ENCODE assay signal across 8 mouse cellular contexts in the genomic region with DNA sequence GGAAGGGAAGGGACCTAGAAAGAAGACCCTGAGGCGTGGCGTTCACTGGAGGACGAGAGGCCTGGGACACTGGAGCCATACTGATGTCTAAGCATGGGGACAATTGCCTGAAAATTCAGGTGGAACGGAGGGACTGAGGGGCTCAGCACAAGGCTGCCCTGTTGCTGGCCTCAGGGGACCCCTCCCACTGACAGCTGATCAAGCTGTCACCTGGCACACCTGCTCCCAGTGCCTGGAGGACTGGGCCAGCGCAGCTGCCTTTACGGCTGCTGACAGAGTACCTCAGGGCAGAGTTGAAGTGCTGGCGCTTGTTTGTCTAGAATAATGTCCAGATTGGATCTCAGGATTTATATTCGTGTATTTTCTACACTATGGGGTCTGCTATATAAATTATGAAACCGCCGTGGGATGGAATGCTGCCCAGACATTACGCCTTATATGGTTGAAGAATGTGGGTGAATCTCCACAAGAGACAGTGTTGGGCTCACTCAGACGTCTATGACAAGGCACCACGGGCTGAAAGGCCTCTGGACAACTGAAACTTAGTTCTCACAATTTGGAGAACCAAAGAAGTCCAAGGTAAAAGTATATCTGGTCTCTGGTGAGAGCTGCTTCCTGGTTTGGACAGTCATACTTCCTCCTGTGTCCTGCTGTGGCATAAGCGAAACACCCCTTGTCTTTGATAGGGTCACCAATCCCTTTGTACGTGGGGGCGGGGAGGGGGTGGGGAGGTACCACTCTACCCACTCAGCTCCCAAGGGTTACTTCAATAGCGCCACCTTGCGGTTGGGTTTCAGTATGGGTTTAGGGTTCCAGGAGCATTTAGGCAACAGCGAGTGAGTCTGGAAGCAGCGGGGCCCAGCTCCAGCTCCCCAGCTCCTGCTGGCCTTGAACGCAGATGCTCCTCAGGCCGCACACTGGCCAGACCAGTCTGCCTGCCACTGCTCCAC. TPM values are rescaled to one million over a fixed set of nuclear protein-coding genes. Genes with fewer than 3 reads are reported as not detected.
DNase-seq lines count a peak whose midpoint lies in the region; ATAC-seq lines count a peak whose summit lies in the region.

No protein-coding gene starts in this region.

- H3K27me3 ChIP-seq in heart, embryonic 14.5 days (ENCODE audit: control insufficient read depth, insufficient read depth, low read length), result peaks cover 3% of the 10 kb centered on the region; the same call in 1 of the 2 replicates
- no peaks in the 10 kb centered on the region for H3K27me3 ChIP-seq in lung, embryonic 15.5 days

- H3K4me2 ChIP-seq in heart, embryonic 14.5 days (ENCODE audit: low read length), result 0 out of 2 replicates have a peak overlapping the region, but pooled peaks have one; percentile 29
- peak overlapping the region; percentile 10; the same call in 1 of the 2 replicates for H3K4me2 ChIP-seq in lung, embryonic 15.5 days

- no peak overlapping the region for H3K27ac ChIP-seq in heart, embryonic 14.5 days (replicated peaks in 1 of 2; ENCODE audit: control insufficient read depth in 1 of 2, insufficient read depth in 1 of 2, low read depth in 2 of 2, low read length in 2 of 2)
- H3K27ac ChIP-seq in lung, embryonic 15.5 days, result peak overlapping the region; percentile 56

- peak; percentile 69 for DNase-seq in urinary bladder, postnatal 25 days (ENCODE audit: low spot score)
- no peak for DNase-seq in urinary bladder, adult 2 months (ENCODE audit: low spot score)
- DNase-seq in c-Kit-positive CD71-positive TER-119-negative erythroid progenitor cells, embryonic 14.5 days (ENCODE audit: low read depth), result peak; percentile 54
- DNase-seq in kidney, postnatal 14 days, result peak; percentile 73
- peak; percentile 33 for DNase-seq in ovary, postnatal 10 days (ENCODE audit: low spot score)

- no peak overlapping the region for H3K4me3 ChIP-seq in heart, embryonic 14.5 days (ENCODE audit: control insufficient read depth in 1 of 2, insufficient read depth in 1 of 2, low read depth in 1 of 2, low read length in 2 of 2)
- H3K4me3 ChIP-seq in lung, embryonic 15.5 days, result no peak overlapping the region

- H3K9ac ChIP-seq in heart, embryonic 14.5 days (ENCODE audit: low read length), result no peak overlapping the region
- H3K9ac ChIP-seq in lung, embryonic 15.5 days, result no peak overlapping the region

- peaks cover 6 to 8% of the 10 kb centered on the region in 2 experiments; a peak in 3 of 4 replicates for H3K4me1 ChIP-seq in heart, embryonic 14.5 days (ENCODE audit: control insufficient read depth in 2 of 2, insufficient read depth in 2 of 2, low read length in 2 of 2)
- peaks cover 23% of the 10 kb centered on the region for H3K4me1 ChIP-seq in lung, embryonic 15.5 days

- 51% methylated on average over 22 of the region's 22 CpGs for WGBS in heart, embryonic 14.5 days
- 39% methylated on average over 22 of the region's 22 CpGs for WGBS in lung, embryonic 15.5 days

- ATAC-seq in heart, embryonic 14.5 days (ENCODE audit: insufficient number of reproducible peaks, insufficient read depth, low FRiP score, low read depth), result no peak
- ATAC-seq in lung, embryonic 15.5 days (ENCODE audit: borderline replicate concordance, extremely low read depth, low FRiP score, low TSS enrichment), result peak; percentile 69
- no peak for ATAC-seq in activated CD4-positive, CD25-positive, alpha-beta regulatory T cell, adult 4 months

- H3K36me3 ChIP-seq in heart, embryonic 14.5 days (ENCODE audit: control insufficient read depth, insufficient read depth, low read length), result no peaks in the 10 kb centered on the region
- H3K36me3 ChIP-seq in lung, embryonic 15.5 days, result no peaks in the 10 kb centered on the region

- no peaks in the 10 kb centered on the region for H3K9me3 ChIP-seq in heart, embryonic 14.5 days (ENCODE audit: control insufficient read depth, low read length)
- H3K9me3 ChIP-seq in lung, embryonic 15.5 days, result no peaks in the 10 kb centered on the region

RNA-seq across cellular contexts. Expression of gene Trim2, which starts 27.0 kb away (rescaled TPM):
- polyA plus RNA-seq in urinary bladder, adult 2 months (2012; rRNA removed), result 6.6 and 8.9 TPM in 2 replicates
- 8.5 and 9.3 TPM in 2 replicates for polyA plus RNA-seq in heart, embryonic 14.5 days (2014; fragmentation: Nextera tagmentation; extraction: Ambion mirVana)
- 25.0 and 31.4 TPM in 2 replicates for polyA plus RNA-seq in lung, embryonic 15.5 days (2015; fragmentation: Nextera tagmentation; extraction: Ambion mirVana)
- polyA plus RNA-seq in activated CD4-positive, CD25-positive, alpha-beta regulatory T cell, adult 4 months (2017; shearing (Covaris generic)), result 1 to 10 TPM; 1.2 to 2.3 TPM
